Mouse (Mus musculus): Measurements from ENCODE around the gene Smcr8. TPM values are rescaled to one million over a fixed set of nuclear protein-coding genes. Genes with fewer than 3 reads are reported as not detected.

The Smcr8 gene
- 10 to 100 TPM; 13.4 to 15.3 TPM for total RNA-seq (2021)
- long read RNA-seq, experiment 1, partial matches to known transcripts: 0 of 5 reads
- long read RNA-seq, experiment 1, other reads (novel, unspliced or antisense): 5 of 5 reads
- long read RNA-seq, experiment 2, full-length matches to known transcripts: 3 of 10 reads
- long read RNA-seq, experiment 2, partial matches to known transcripts: 0 of 10 reads
- long read RNA-seq, experiment 2, other reads (novel, unspliced or antisense): 7 of 10 reads

GRCm38 (mm10) chr11:60776829-60777740 lies at the start of gene Smcr8, which contains the start of gene Top3a:
Smcr8 (plus strand) TSS chr11:60777524.
Top3a (minus strand) TSS chr11:60777365.
- DNase-seq: peak; percentile 82

GRCm38 (mm10) chr11:60728260-60728761 lies 49.0 kb upstream of the Smcr8 start, which contains the start of gene Mief2:
Mief2 (plus strand) TSS chr11:60728398.
- peak; percentile 95 for DNase-seq

- DNase-seq: peak; percentile 78
Observed at GRCm38 (mm10) chr11:60729217-60729641, 48.1 kb upstream of the Smcr8 start.

GRCm38 (mm10) chr11:60730169-60730568 lies 47.2 kb upstream of the Smcr8 start:
- peak; percentile 48 for DNase-seq

- peak; percentile 75 for DNase-seq
Observed at GRCm38 (mm10) chr11:60731251-60731650, 46.1 kb upstream of the Smcr8 start.

- peak; percentile 58 for DNase-seq
Observed at GRCm38 (mm10) chr11:60734206-60734605, 43.1 kb upstream of the Smcr8 start.

GRCm38 (mm10) chr11:60735191-60735590 lies 42.1 kb upstream of the Smcr8 start:
- DNase-seq: no peak

GRCm38 (mm10) chr11:60736491-60736890 lies 40.8 kb upstream of the Smcr8 start:
- DNase-seq: no peak

GRCm38 (mm10) chr11:60737450-60737849 lies 39.9 kb upstream of the Smcr8 start:
- no peak for DNase-seq

GRCm38 (mm10) chr11:60740321-60740720 lies 37.0 kb upstream of the Smcr8 start:
- no peak for DNase-seq

- no peak for DNase-seq
Observed at GRCm38 (mm10) chr11:60755570-60755969, 21.8 kb upstream of the Smcr8 start.

- no peak for DNase-seq
Observed at GRCm38 (mm10) chr11:60761681-60762080, 15.6 kb upstream of the Smcr8 start.

- no peak for DNase-seq
Observed at GRCm38 (mm10) chr11:60766969-60767368, 10.4 kb upstream of the Smcr8 start.

GRCm38 (mm10) chr11:60769322-60769721 lies 8.0 kb upstream of the Smcr8 start:
- DNase-seq: no peak

GRCm38 (mm10) chr11:60770776-60771175 lies 6.5 kb upstream of the Smcr8 start:
- no peak for DNase-seq

- no peak for DNase-seq
Observed at GRCm38 (mm10) chr11:60772161-60772560, 5.2 kb upstream of the Smcr8 start.

GRCm38 (mm10) chr11:60774158-60774689 lies 3.1 kb upstream of the Smcr8 start:
- no peak for DNase-seq

GRCm38 (mm10) chr11:60774841-60775240 lies 2.5 kb upstream of the Smcr8 start:
- DNase-seq: no peak

- DNase-seq: no peak
Observed at GRCm38 (mm10) chr11:60775578-60775977, 1.7 kb upstream of the Smcr8 start.

GRCm38 (mm10) chr11:60776107-60776828 lies 1.1 kb upstream of the Smcr8 start:
- no peak for DNase-seq

GRCm38 (mm10) chr11:60777801-60778370 lies 562 bp downstream of the Smcr8 start:
- no peak for DNase-seq

All from gastrocnemius, postnatal 25 days (tissue).